Comparison of ENCODE assay signal across 8 mouse cellular contexts in genomic region chr15:89078208-89078836, GRCm38 (mm10). TPM values are rescaled to one million over a fixed set of nuclear protein-coding genes. Genes with fewer than 3 reads are reported as not detected.
DNase-seq lines count a peak whose midpoint lies in the region; ATAC-seq and TF ChIP-seq lines count a peak whose summit lies in the region.

No protein-coding gene starts in this region.

- H3K27ac ChIP-seq in intestine, embryonic 16.5 days (ENCODE audit: low read length), result peak overlapping the region; percentile 42
- peak overlapping the region; percentile 83 for H3K27ac ChIP-seq in liver, postnatal 0 days (ENCODE audit: low read depth)
- peak overlapping the region; percentile 89 for H3K27ac ChIP-seq in small intestine, adult 2 months (ENCODE audit: insufficient read depth, low read depth, low read length)

- peaks cover 32% of the 10 kb centered on the region for H3K4me1 ChIP-seq in intestine, embryonic 16.5 days (ENCODE audit: control insufficient read depth, insufficient read depth, low read length)
- peaks cover 36% of the 10 kb centered on the region for H3K4me1 ChIP-seq in liver, postnatal 0 days (ENCODE audit: insufficient read depth)
- peaks cover 14% of the 10 kb centered on the region for H3K4me1 ChIP-seq in small intestine, adult 2 months (ENCODE audit: control insufficient read depth, insufficient read depth, insufficient read length, low read length)

- H3K9ac ChIP-seq in intestine, embryonic 16.5 days (ENCODE audit: low read depth, low read length), result peak overlapping the region; percentile 94; the same call in 1 of the 2 replicates
- peak overlapping the region; percentile 90 for H3K9ac ChIP-seq in liver, postnatal 0 days (replicated peaks)

- H3K4me3 ChIP-seq in intestine, embryonic 16.5 days (ENCODE audit: low read length), result peak overlapping the region; percentile 23
- H3K4me3 ChIP-seq in liver, postnatal 0 days (ENCODE audit: low read depth, low read length), result peak overlapping the region; percentile 36; the same call in 1 of the 2 replicates
- peak overlapping the region; percentile 91 for H3K4me3 ChIP-seq in small intestine, adult 2 months (ENCODE audit: low read depth, low read length)

- peaks cover 8% of the 10 kb centered on the region; the same call in 1 of the 2 replicates for H3K36me3 ChIP-seq in intestine, embryonic 16.5 days (ENCODE audit: control insufficient read depth, insufficient read depth, low read length)
- peaks cover 19% of the 10 kb centered on the region for H3K36me3 ChIP-seq in liver, postnatal 0 days (replicated peaks; ENCODE audit: insufficient read depth, low read length)
- peaks cover 21% of the 10 kb centered on the region for H3K36me3 ChIP-seq in small intestine, adult 2 months (ENCODE audit: control insufficient read depth, insufficient read depth, low read length)

- peak; percentile 88 for ATAC-seq in CD4-positive, CD25-positive, alpha-beta regulatory T cell, adult 4 months
- peak; percentile 75 for ATAC-seq in erythroid progenitor cell, adult 5-6 weeks (replicated peaks; ENCODE audit: low FRiP score, poor library complexity, severe bottlenecking)
- ATAC-seq in intestine, embryonic 16.5 days, result 0 out of 2 replicates have a peak, but pooled peaks have one; percentile 21
- peak; percentile 37 for ATAC-seq in liver, postnatal 0 days

- no peaks in the 10 kb centered on the region for H3K27me3 ChIP-seq in intestine, embryonic 16.5 days (replicated peaks; ENCODE audit: control insufficient read depth, insufficient read depth, low read length)
- no peaks in the 10 kb centered on the region for H3K27me3 ChIP-seq in liver, postnatal 0 days (ENCODE audit: insufficient read depth, low read length)
- H3K27me3 ChIP-seq in small intestine, adult 2 months (ENCODE audit: control insufficient read depth, insufficient read depth, low read length), result no peaks in the 10 kb centered on the region

- TF ChIP-seq EP300 in liver, postnatal 0 days (IDR thresholded peaks at IDR 0.05; ENCODE audit: low read depth), result no peak

- 46% methylated on average over 9 of the region's 9 CpGs for WGBS in intestine, embryonic 16.5 days
- 27% methylated on average over 9 of the region's 9 CpGs for WGBS in liver, postnatal 0 days (ENCODE audit: insufficient replicate concordance)
- 3% methylated on average over 9 of the region's 9 CpGs for WGBS in small intestine, adult 2 months

- TF ChIP-seq CTCF in liver, postnatal 0 days (IDR thresholded peaks at IDR 0.05; ENCODE audit: low read depth), result no peak
- no peak for TF ChIP-seq CTCF in small intestine, adult 2 months (IDR thresholded peaks at IDR 0.05; ENCODE audit: extremely low read depth, insufficient read length, insufficient replicate concordance, low read depth, low read length)

- DNase-seq in 3134 (ENCODE audit: extremely low read depth, insufficient read length, low spot score), result peak; percentile 74
- DNase-seq in liver, postnatal 0 days, result peak; percentile 77
- no peak for DNase-seq in frontal cortex, postnatal 36 days (ENCODE audit: low spot score in 2 of 2)
- DNase-seq in layer of hippocampus, postnatal 14 days (ENCODE audit: low spot score in 2 of 2), result no peak

- H3K9me3 ChIP-seq in intestine, embryonic 16.5 days (ENCODE audit: control insufficient read depth, low read length), result no peaks in the 10 kb centered on the region
- H3K9me3 ChIP-seq in liver, postnatal 0 days (ENCODE audit: low read length), result no peaks in the 10 kb centered on the region

- H3K4me2 ChIP-seq in intestine, embryonic 16.5 days (ENCODE audit: low read depth, low read length), result peak overlapping the region; percentile 76
- H3K4me2 ChIP-seq in liver, postnatal 0 days (ENCODE audit: low read depth, low read length), result peak overlapping the region; percentile 98

- TF ChIP-seq POLR2A in small intestine, adult 2 months (IDR thresholded peaks at IDR 0.05; ENCODE audit: low read depth, low read length), result peak; percentile 77

RNA-seq across cellular contexts. Expression of gene Trabd, which starts 3.4 kb away (rescaled TPM):
- 10 to 100 TPM; 27.5 to 31.3 TPM for polyA plus RNA-seq in CD4-positive, CD25-positive, alpha-beta regulatory T cell, adult 4 months (2017; shearing (Covaris generic))
- 5.4 and 12.6 TPM in 2 replicates for total RNA-seq in erythroid progenitor cell, adult 5-6 weeks (2015; ENCODE audit: low replicate concordance)
- total RNA-seq in erythroid progenitor cell, adult 5-6 weeks (2017; ENCODE audit: low replicate concordance), result 10.4 and 11.9 TPM in 2 replicates
- 53.2 and 56.4 TPM in 2 replicates for polyA plus RNA-seq in intestine, embryonic 16.5 days (2015; fragmentation: Nextera tagmentation; extraction: Ambion mirVana)
- 23.3 and 23.6 TPM in 2 replicates for polyA plus RNA-seq in liver, postnatal 0 days (2015; fragmentation: Nextera tagmentation; extraction: Ambion mirVana)
- polyA plus RNA-seq in small intestine, adult 2 months (2012; rRNA removed), result 81.6 and 90.9 TPM in 2 replicates
- total RNA-seq in layer of hippocampus, postnatal 14 days (2021), result 10 to 100 TPM; 20.7 to 21.3 TPM

RNA-seq across cellular contexts. Expression of gene Selenoo, which starts 10.6 kb away (rescaled TPM):
- 10 to 100 TPM in 1 of 2 experiments, 1 to 10 TPM in 1; 8.8 to 14.0 TPM for polyA plus RNA-seq in CD4-positive, CD25-positive, alpha-beta regulatory T cell, adult 4 months (2017; shearing (Covaris generic))
- 6.1 and 9.6 TPM in 2 replicates for total RNA-seq in erythroid progenitor cell, adult 5-6 weeks (2015; ENCODE audit: low replicate concordance)
- 12.5 and 15.3 TPM in 2 replicates for total RNA-seq in erythroid progenitor cell, adult 5-6 weeks (2017; ENCODE audit: low replicate concordance)
- polyA plus RNA-seq in intestine, embryonic 16.5 days (2015; fragmentation: Nextera tagmentation; extraction: Ambion mirVana), result 13.7 and 15.3 TPM in 2 replicates
- 14.3 and 14.7 TPM in 2 replicates for polyA plus RNA-seq in liver, postnatal 0 days (2015; fragmentation: Nextera tagmentation; extraction: Ambion mirVana)
- polyA plus RNA-seq in small intestine, adult 2 months (2012; rRNA removed), result 29.0 and 45.8 TPM in 2 replicates
- total RNA-seq in layer of hippocampus, postnatal 14 days (2021), result 10 to 100 TPM; 20.8 to 20.9 TPM

RNA-seq across cellular contexts. Expression of gene Panx2, which starts 18.8 kb away (rescaled TPM):
- not detected for polyA plus RNA-seq in CD4-positive, CD25-positive, alpha-beta regulatory T cell, adult 4 months (2017; shearing (Covaris generic))
- not detected in 2 replicates for total RNA-seq in erythroid progenitor cell, adult 5-6 weeks (2015; ENCODE audit: low replicate concordance)
- not detected in 2 replicates for total RNA-seq in erythroid progenitor cell, adult 5-6 weeks (2017; ENCODE audit: low replicate concordance)
- 0.38 and 0.68 TPM in 2 replicates for polyA plus RNA-seq in intestine, embryonic 16.5 days (2015; fragmentation: Nextera tagmentation; extraction: Ambion mirVana)
- not detected in 2 replicates for polyA plus RNA-seq in liver, postnatal 0 days (2015; fragmentation: Nextera tagmentation; extraction: Ambion mirVana)
- polyA plus RNA-seq in small intestine, adult 2 months (2012; rRNA removed), result 0.30 and 0.32 TPM in 2 replicates
- total RNA-seq in layer of hippocampus, postnatal 14 days (2021), result 100 to 1,000 TPM; 131 to 143 TPM

RNA-seq across cellular contexts. Expression of gene Tubgcp6, which starts 44.6 kb away (rescaled TPM):
- polyA plus RNA-seq in CD4-positive, CD25-positive, alpha-beta regulatory T cell, adult 4 months (2017; shearing (Covaris generic)), result 10 to 100 TPM; 16.0 to 17.5 TPM
- total RNA-seq in erythroid progenitor cell, adult 5-6 weeks (2015; ENCODE audit: low replicate concordance), result 26.4 and 41.4 TPM in 2 replicates
- 28.1 and 28.3 TPM in 2 replicates for total RNA-seq in erythroid progenitor cell, adult 5-6 weeks (2017; ENCODE audit: low replicate concordance)
- 8.6 and 9.3 TPM in 2 replicates for polyA plus RNA-seq in intestine, embryonic 16.5 days (2015; fragmentation: Nextera tagmentation; extraction: Ambion mirVana)
- 3.1 and 3.3 TPM in 2 replicates for polyA plus RNA-seq in liver, postnatal 0 days (2015; fragmentation: Nextera tagmentation; extraction: Ambion mirVana)
- 21.6 and 29.0 TPM in 2 replicates for polyA plus RNA-seq in small intestine, adult 2 months (2012; rRNA removed)
- 10 to 100 TPM; 28.1 to 28.9 TPM for total RNA-seq in layer of hippocampus, postnatal 14 days (2021)

RNA-seq across cellular contexts. Expression of gene Hdac10, which starts 50.2 kb away (rescaled TPM):
- polyA plus RNA-seq in CD4-positive, CD25-positive, alpha-beta regulatory T cell, adult 4 months (2017; shearing (Covaris generic)), result 10 to 100 TPM; 34.9 to 63.5 TPM
- 4.3 TPM in 1 of 2 replicates, not detected in the other for total RNA-seq in erythroid progenitor cell, adult 5-6 weeks (2015; ENCODE audit: low replicate concordance)
- total RNA-seq in erythroid progenitor cell, adult 5-6 weeks (2017; ENCODE audit: low replicate concordance), result 1.3 TPM in 1 of 2 replicates, not detected in the other
- polyA plus RNA-seq in intestine, embryonic 16.5 days (2015; fragmentation: Nextera tagmentation; extraction: Ambion mirVana), result 25.3 and 27.6 TPM in 2 replicates
- polyA plus RNA-seq in liver, postnatal 0 days (2015; fragmentation: Nextera tagmentation; extraction: Ambion mirVana), result 4.9 and 6.3 TPM in 2 replicates
- 13.2 and 19.0 TPM in 2 replicates for polyA plus RNA-seq in small intestine, adult 2 months (2012; rRNA removed)
- total RNA-seq in layer of hippocampus, postnatal 14 days (2021), result 10 to 100 TPM; 14.6 to 14.9 TPM

Comparison
In these comparisons a context has a peak if more than half of its experiments do, and no peak if none do; other contexts are left out.
1. DNase-seq: peak in 3134 (single experiment) and liver, postnatal 0 days (single experiment); none in frontal cortex, postnatal 36 days (0 of 2) and layer of hippocampus, postnatal 14 days (0 of 2).
2. ATAC-seq: peak in every context shown above with its lines; median percentile 88 in CD4-positive, CD25-positive, alpha-beta regulatory T cell, adult 4 months; 75 in erythroid progenitor cell, adult 5-6 weeks; 37 in liver, postnatal 0 days; 21 in intestine, embryonic 16.5 days.
3. H3K4me3 ChIP-seq: peak in every context shown above with its lines; median percentile 91 in small intestine, adult 2 months; 36 in liver, postnatal 0 days; 23 in intestine, embryonic 16.5 days.
4. Peak in every context shown above with its lines, with median percentiles within 50 percentile points of each other: H3K27ac ChIP-seq.